Mouse (Mus musculus): ENCODE measurements at regions not wholly inside any gene's neighbourhood (a gene's known extent, or its start where the extent isn't known, plus 50 kb on each side); places are given as distances from the start of the nearest gene placed in this dataset.
A peak's percentile ranks its signal among the peaks of the same experiment; 100 is the strongest.
"Not testable (repeated sequence)": the region's sequence is repeated elsewhere in the genome, so short reads cannot be mapped to it uniquely, and the experiment has no call there.

GRCm38 (mm10) chr2:162867516-162868029 is 63.8 kb upstream of the Srsf6 start:
- ATAC-seq (ENCODE audit: insufficient number of reproducible peaks, low FRiP score, low TSS enrichment, low read depth) = no peak
- Histone ChIP-seq H3K27me3 (ENCODE audit: control insufficient read depth, insufficient read depth, low read length) (no peaks in the 10 kb centered on the region), H3K4me1 (ENCODE audit: control insufficient read depth, insufficient read depth, low read length) (no peaks in the 10 kb centered on the region), H3K9ac (ENCODE audit: low read length) (0 out of 2 replicates have a peak overlapping the region, but pooled peaks have one; percentile 30), H3K27ac (replicated peaks; ENCODE audit: low read depth, low read length) (no peak overlapping the region), H3K9me3 (ENCODE audit: control insufficient read depth, low read length) (no peaks in the 10 kb centered on the region), H3K36me3 (ENCODE audit: control insufficient read depth, insufficient read depth, low read length) (no peaks in the 10 kb centered on the region), H3K4me3 (ENCODE audit: low read depth, low read length) (peak overlapping the region; percentile 12; the same call in 1 of the 2 replicates), H3K4me2 (ENCODE audit: low read depth, severe bottlenecking) (peak overlapping the region; percentile 41)
- 4% methylated on average over 15 of the region's 15 CpGs for WGBS
- DNase-seq (ENCODE audit: low spot score) = peak; percentile 42

- H3K36me3 ChIP-seq (ENCODE audit: control insufficient read depth, insufficient read depth, low read length) = no peaks in the 10 kb centered on the region
- no peaks in the 10 kb centered on the region for H3K4me1 ChIP-seq (ENCODE audit: control insufficient read depth, insufficient read depth, low read length)
- no peaks in the 10 kb centered on the region for H3K27me3 ChIP-seq (ENCODE audit: control insufficient read depth, insufficient read depth, low read length)
- no peak overlapping the region for H3K9ac ChIP-seq (ENCODE audit: low read length)
- no peak for ATAC-seq (ENCODE audit: insufficient number of reproducible peaks, low FRiP score, low TSS enrichment, low read depth)
- H3K4me2 ChIP-seq (ENCODE audit: low read depth, severe bottlenecking) = no peak overlapping the region; the same call in 1 of the 2 replicates
- DNase-seq (ENCODE audit: low spot score) = no peak
- no peaks in the 10 kb centered on the region for H3K9me3 ChIP-seq (ENCODE audit: control insufficient read depth, low read length)
- no peak overlapping the region for H3K27ac ChIP-seq (replicated peaks; ENCODE audit: low read depth, low read length)
- no peak overlapping the region; the same call in 1 of the 2 replicates for H3K4me3 ChIP-seq (ENCODE audit: low read depth, low read length)
- 18% methylated on average over 11 of the region's 11 CpGs for WGBS
Observed at GRCm38 (mm10) chr2:162866613-162867314, 64.6 kb upstream of the Srsf6 start.

GRCm38 (mm10) chr2:162864571-162864970 is 66.8 kb upstream of the Srsf6 start:
- Histone ChIP-seq H3K9me3 (ENCODE audit: control insufficient read depth, low read length) (no peaks in the 10 kb centered on the region), H3K27me3 (ENCODE audit: control insufficient read depth, insufficient read depth, low read length) (no peaks in the 10 kb centered on the region), H3K4me3 (ENCODE audit: low read depth, low read length) (no peak overlapping the region), H3K4me2 (ENCODE audit: low read depth, severe bottlenecking) (no peak overlapping the region), H3K36me3 (ENCODE audit: control insufficient read depth, insufficient read depth, low read length) (no peaks in the 10 kb centered on the region), H3K9ac (ENCODE audit: low read length) (no peak overlapping the region), H3K27ac (replicated peaks; ENCODE audit: low read depth, low read length) (no peak overlapping the region), H3K4me1 (ENCODE audit: control insufficient read depth, insufficient read depth, low read length) (no peaks in the 10 kb centered on the region)
- 50% methylated on average over 1 of the region's 1 CpGs for WGBS
- ATAC-seq (ENCODE audit: insufficient number of reproducible peaks, low FRiP score, low TSS enrichment, low read depth) (no peak), DNase-seq (ENCODE audit: low spot score) (no peak)

GRCm38 (mm10) chr2:162854606-162855005 is 76.7 kb upstream of the Srsf6 start:
- H3K4me1 ChIP-seq (ENCODE audit: control insufficient read depth, insufficient read depth, low read length) = no peaks in the 10 kb centered on the region
- H3K27ac ChIP-seq (replicated peaks; ENCODE audit: low read depth, low read length) = no peak overlapping the region
- no peaks in the 10 kb centered on the region for H3K27me3 ChIP-seq (ENCODE audit: control insufficient read depth, insufficient read depth, low read length)
- no peak overlapping the region for H3K9ac ChIP-seq (ENCODE audit: low read length)
- 69% methylated on average over 6 of the region's 6 CpGs for WGBS
- no peak overlapping the region for H3K4me2 ChIP-seq (ENCODE audit: low read depth, severe bottlenecking)
- H3K9me3 ChIP-seq (ENCODE audit: control insufficient read depth, low read length) = no peaks in the 10 kb centered on the region
- no peak for DNase-seq (ENCODE audit: low spot score)
- ATAC-seq (ENCODE audit: insufficient number of reproducible peaks, low FRiP score, low TSS enrichment, low read depth) = no peak
- H3K4me3 ChIP-seq (ENCODE audit: low read depth, low read length) = no peak overlapping the region
- no peaks in the 10 kb centered on the region for H3K36me3 ChIP-seq (ENCODE audit: control insufficient read depth, insufficient read depth, low read length)

- Histone ChIP-seq H3K4me1 (ENCODE audit: control insufficient read depth, insufficient read depth, low read length) (no peaks in the 10 kb centered on the region), H3K9ac (ENCODE audit: low read length) (no peak overlapping the region), H3K27ac (replicated peaks; ENCODE audit: low read depth, low read length) (no peak overlapping the region), H3K9me3 (ENCODE audit: control insufficient read depth, low read length) (no peaks in the 10 kb centered on the region), H3K4me2 (ENCODE audit: low read depth, severe bottlenecking) (no peak overlapping the region), H3K36me3 (ENCODE audit: control insufficient read depth, insufficient read depth, low read length) (no peaks in the 10 kb centered on the region), H3K4me3 (ENCODE audit: low read depth, low read length) (no peak overlapping the region), H3K27me3 (ENCODE audit: control insufficient read depth, insufficient read depth, low read length) (no peaks in the 10 kb centered on the region)
- DNase-seq (ENCODE audit: low spot score) (no peak), ATAC-seq (ENCODE audit: insufficient number of reproducible peaks, low FRiP score, low TSS enrichment, low read depth) (no peak)
- 77% methylated on average over 7 of the region's 7 CpGs for WGBS
Observed at GRCm38 (mm10) chr2:162853576-162853975, 77.8 kb upstream of the Srsf6 start.

GRCm38 (mm10) chr2:162841761-162842160 is 89.6 kb upstream of the Srsf6 start:
- not testable (repeated sequence) for H3K36me3 ChIP-seq (ENCODE audit: control insufficient read depth, insufficient read depth, low read length); H3K4me3 ChIP-seq (ENCODE audit: low read depth, low read length); H3K4me2 ChIP-seq (ENCODE audit: low read depth, severe bottlenecking); H3K4me1 ChIP-seq (ENCODE audit: control insufficient read depth, insufficient read depth, low read length); H3K27ac ChIP-seq (replicated peaks; ENCODE audit: low read depth, low read length); H3K9ac ChIP-seq (ENCODE audit: low read length); ATAC-seq (ENCODE audit: insufficient number of reproducible peaks, low FRiP score, low TSS enrichment, low read depth); H3K9me3 ChIP-seq (ENCODE audit: control insufficient read depth, low read length); DNase-seq (ENCODE audit: low spot score); H3K27me3 ChIP-seq (ENCODE audit: control insufficient read depth, insufficient read depth, low read length)
- WGBS = 93% methylated on average over 9 of the region's 9 CpGs

GRCm38 (mm10) chr2:162837776-162838175 is 93.6 kb upstream of the Srsf6 start:
- Histone ChIP-seq H3K4me3 (ENCODE audit: low read depth, low read length) (no peak overlapping the region), H3K9me3 (ENCODE audit: control insufficient read depth, low read length) (no peaks in the 10 kb centered on the region), H3K9ac (ENCODE audit: low read length) (no peak overlapping the region), H3K36me3 (ENCODE audit: control insufficient read depth, insufficient read depth, low read length) (no peaks in the 10 kb centered on the region), H3K27me3 (ENCODE audit: control insufficient read depth, insufficient read depth, low read length) (no peaks in the 10 kb centered on the region), H3K4me1 (ENCODE audit: control insufficient read depth, insufficient read depth, low read length) (no peaks in the 10 kb centered on the region), H3K4me2 (ENCODE audit: low read depth, severe bottlenecking) (no peak overlapping the region), H3K27ac (replicated peaks; ENCODE audit: low read depth, low read length) (no peak overlapping the region)
- ATAC-seq (ENCODE audit: insufficient number of reproducible peaks, low FRiP score, low TSS enrichment, low read depth) (no peak), DNase-seq (ENCODE audit: low spot score) (no peak)
- WGBS = 59% methylated on average over 2 of the region's 2 CpGs

GRCm38 (mm10) chr2:162833741-162834140 is 97.6 kb upstream of the Srsf6 start:
- no peaks in the 10 kb centered on the region for H3K27me3 ChIP-seq (ENCODE audit: control insufficient read depth, insufficient read depth, low read length)
- ATAC-seq (ENCODE audit: insufficient number of reproducible peaks, low FRiP score, low TSS enrichment, low read depth) = no peak

More at GRCm38 (mm10) chr2:162833741-162834140, 97.6 kb upstream of the Srsf6 start:
- H3K36me3 ChIP-seq (ENCODE audit: control insufficient read depth, insufficient read depth, low read length) = no peaks in the 10 kb centered on the region
- H3K9me3 ChIP-seq (ENCODE audit: control insufficient read depth, low read length) = no peaks in the 10 kb centered on the region
- 82% methylated on average over 6 of the region's 6 CpGs for WGBS
- no peak overlapping the region for H3K4me2 ChIP-seq (ENCODE audit: low read depth, severe bottlenecking)
- DNase-seq (ENCODE audit: low spot score) = no peak
- no peak overlapping the region for H3K9ac ChIP-seq (ENCODE audit: low read length)
- no peak overlapping the region for H3K4me3 ChIP-seq (ENCODE audit: low read depth, low read length)
- no peaks in the 10 kb centered on the region for H3K4me1 ChIP-seq (ENCODE audit: control insufficient read depth, insufficient read depth, low read length)
- no peak overlapping the region for H3K27ac ChIP-seq (replicated peaks; ENCODE audit: low read depth, low read length)

All from limb, embryonic 11.5 days (tissue).